Mouse (Mus musculus) erythroblast, embryonic 14.5 days (primary cell): ENCODE data around the gene Adap1.

ENCODE experiments used
- GATA1 ChIP-seq: IDR thresholded peaks from 2 replicates; pipeline ENCODE4 v1.6.1; 2012; ENCODE audit warnings: low read length, inconsistent platforms, mixed read lengths
- TAL1 ChIP-seq: IDR thresholded peaks from 3 replicates; pipeline ENCODE4 v1.6.1; 2012; ENCODE audit warnings: low read length, inconsistent platforms, mixed read lengths

- no peak for TF ChIP-seq GATA1
- TF ChIP-seq TAL1: no peak
Measured at GRCm38 (mm10) chr5:139338403-139338802, 13.0 kb upstream of the Adap1 start.
